ENCODE assay signal across 8 mouse cellular contexts in the genomic region with DNA sequence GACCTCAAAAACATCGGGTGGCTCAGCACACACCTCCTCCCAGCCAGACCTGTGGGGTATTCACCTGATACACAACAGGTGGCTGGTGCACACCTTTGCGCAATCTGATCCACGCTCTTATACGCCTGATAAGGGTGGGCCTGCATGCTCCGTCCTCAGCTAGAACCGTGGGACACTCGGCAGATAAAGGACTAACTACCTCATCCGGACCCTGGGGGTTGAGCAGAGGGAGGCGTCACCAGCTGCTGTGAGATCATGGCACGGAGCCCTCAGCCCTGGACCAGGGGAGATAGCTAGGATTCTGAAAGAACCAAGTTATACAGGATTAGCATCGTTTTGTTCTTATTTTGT. TPM values are rescaled to one million over a fixed set of nuclear protein-coding genes. Genes with fewer than 3 reads are reported as not detected.
A peak's percentile ranks its signal among the peaks of the same experiment; 100 is the strongest.
DNase-seq lines count a peak whose midpoint lies in the region; ATAC-seq lines count a peak whose summit lies in the region.

Gm21985 (plus strand) TSS at position 73 of the 351 bp plus-strand sequence.

- peak; percentile 46 to 82 for DNase-seq in left cerebral cortex, postnatal 10 days (ENCODE audit: extremely low spot score in 1 of 2, low spot score in 2 of 2)
- no peak for DNase-seq in left cerebral cortex, adult 11 months (ENCODE audit: low spot score)
- DNase-seq in cerebellum, adult 8-10 months = peak; percentile 50
- peak; percentile 58 for DNase-seq in gastrocnemius, adult 18-20 months (ENCODE audit: low spot score)
- peak; percentile 26 to 40 for DNase-seq in layer of hippocampus, postnatal 36 days
- peak; percentile 55 to 64 for DNase-seq in spleen, adult 18-20 months

- peak within 1 kb of the TSS; percentile 91 for H3K4me2 ChIP-seq in hindbrain, embryonic 13.5 days

- H3K36me3 ChIP-seq in hindbrain, embryonic 13.5 days = no peaks in the 10 kb centered on the region
- peaks cover 6% of the 10 kb centered on the region for H3K36me3 ChIP-seq in megakaryocyte, embryonic 14.5 days (replicated peaks; ENCODE audit: low read length)

- peak; percentile 39 for ATAC-seq in hindbrain, embryonic 13.5 days (ENCODE audit: low FRiP score)

- H3K27me3 ChIP-seq in hindbrain, embryonic 13.5 days = no peaks in the 10 kb centered on the region
- H3K27me3 ChIP-seq in megakaryocyte, embryonic 14.5 days (replicated peaks) = no peaks in the 10 kb centered on the region

- intact Hi-C loops in left cerebral cortex, postnatal 10 days (cut with DNase I) = loop anchor here (5.0 to 10.0 kb wide), 2 partner anchors 101 to 219 kb away; partner anchors contain the start of genes Chrm5 and Emc4

- peak within 1 kb of the TSS; percentile 65 for H3K4me3 ChIP-seq in hindbrain, embryonic 13.5 days
- H3K4me3 ChIP-seq in megakaryocyte, embryonic 14.5 days (replicated peaks) = peak within 1 kb of the TSS; percentile 99

- peak within 1 kb of the TSS; percentile 87 for H3K9ac ChIP-seq in hindbrain, embryonic 13.5 days

- H3K4me1 ChIP-seq in hindbrain, embryonic 13.5 days (replicated peaks) = peaks cover 57% of the 10 kb centered on the region
- H3K4me1 ChIP-seq in megakaryocyte, embryonic 14.5 days = peaks cover 60% of the 10 kb centered on the region

- H3K9me3 ChIP-seq in hindbrain, embryonic 13.5 days = no peaks in the 10 kb centered on the region
- H3K9me3 ChIP-seq in megakaryocyte, embryonic 14.5 days = no peaks in the 10 kb centered on the region

- 1% methylated on average over 11 of the region's 11 CpGs for WGBS in hindbrain, embryonic 13.5 days

- peak within 1 kb of the TSS; percentile 96 for H3K27ac ChIP-seq in hindbrain, embryonic 13.5 days

RNA-seq across cellular contexts. Expression of gene Gm21985, which starts in this region (rescaled TPM):
- total RNA-seq in left cerebral cortex, postnatal 10 days (2021) = 1 to 10 TPM; 1.2 to 3.6 TPM
- under 1 TPM; 0.24 to 0.80 TPM for total RNA-seq in gastrocnemius, adult 18-20 months (2021)
- not detected in 2 replicates for polyA plus RNA-seq in hindbrain, embryonic 13.5 days (2015; fragmentation: Nextera tagmentation; extraction: Ambion mirVana)
- under 1 TPM; 0.73 to 0.80 TPM for total RNA-seq in layer of hippocampus, postnatal 36 days (2021)
- not detected in 2 replicates for polyA plus RNA-seq in megakaryocyte, embryonic 14.5 days (2012; ENCODE audit: insufficient read depth, low replicate concordance)

Comparison
In these comparisons a context has a peak if more than half of its experiments do, and no peak if none do; other contexts are left out.
1. Peak in DNase-seq in gastrocnemius, adult 18-20 months; RNA of the gene not detected or under 1 TPM.
2. Peak in ATAC-seq, H3K4me3 ChIP-seq, H3K27ac ChIP-seq, H3K9ac ChIP-seq and H3K4me2 ChIP-seq in hindbrain, embryonic 13.5 days; RNA of the gene not detected or under 1 TPM.
3. Peak in DNase-seq in layer of hippocampus, postnatal 36 days; RNA of the gene not detected or under 1 TPM.